Mouse (Mus musculus) urinary bladder, postnatal 0 days (tissue): ENCODE results near the gene Ubtd2. TPM values are rescaled to one million over a fixed set of nuclear protein-coding genes. Genes with fewer than 3 reads are reported as not detected.

Source experiments
- polyA plus RNA-seq: library from polyadenylated mRNA; unstranded; fragments of >200 nt; fragmentation: Nextera tagmentation; extraction: Ambion mirVana; gene quantifications from 2 replicates; pipeline ENCODE4 v1.2.1, GENCODE M21; 2015

Gene Ubtd2
- polyA plus RNA-seq, result 27.4 and 33.6 TPM in 2 replicates

DNA sequence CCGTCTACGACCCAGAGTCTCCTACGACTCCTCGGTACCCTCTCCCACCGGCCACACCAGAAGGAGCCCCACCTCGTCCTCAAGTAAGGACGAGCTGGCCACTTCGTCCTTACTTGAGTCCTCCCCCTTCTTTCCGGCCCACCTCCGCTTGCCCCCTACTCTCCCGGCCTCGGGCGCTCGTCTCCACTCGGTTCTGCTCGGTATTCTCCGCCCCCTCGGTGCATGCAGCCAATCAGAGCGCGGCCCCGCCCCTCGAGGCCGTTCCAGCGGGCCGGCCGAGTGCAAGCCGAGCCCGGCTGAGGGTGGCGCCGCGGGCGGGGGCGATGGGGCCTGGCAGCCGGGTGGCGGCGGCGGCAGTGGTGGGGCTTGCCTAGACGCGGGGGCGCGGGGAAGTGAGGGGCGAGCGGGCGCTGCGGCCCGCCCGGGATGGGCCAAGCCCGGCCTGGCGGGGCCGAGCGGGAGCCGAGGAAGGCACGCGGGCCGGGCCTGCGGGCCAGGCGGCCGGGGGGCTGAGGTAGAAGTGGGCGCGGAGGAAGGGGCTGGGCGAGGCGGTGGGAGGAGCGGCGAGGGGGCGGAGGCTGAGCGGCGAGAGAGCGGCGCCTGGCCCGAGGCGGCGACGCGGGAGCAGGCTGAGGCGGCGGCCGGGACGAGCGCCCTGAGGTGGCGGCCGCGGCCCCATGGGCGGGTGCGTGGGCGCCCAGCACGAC is at the start of gene Ubtd2:
Gene Ubtd2 (plus strand): TSS at position 571 of the 707 bp plus-strand sequence.

DNA sequence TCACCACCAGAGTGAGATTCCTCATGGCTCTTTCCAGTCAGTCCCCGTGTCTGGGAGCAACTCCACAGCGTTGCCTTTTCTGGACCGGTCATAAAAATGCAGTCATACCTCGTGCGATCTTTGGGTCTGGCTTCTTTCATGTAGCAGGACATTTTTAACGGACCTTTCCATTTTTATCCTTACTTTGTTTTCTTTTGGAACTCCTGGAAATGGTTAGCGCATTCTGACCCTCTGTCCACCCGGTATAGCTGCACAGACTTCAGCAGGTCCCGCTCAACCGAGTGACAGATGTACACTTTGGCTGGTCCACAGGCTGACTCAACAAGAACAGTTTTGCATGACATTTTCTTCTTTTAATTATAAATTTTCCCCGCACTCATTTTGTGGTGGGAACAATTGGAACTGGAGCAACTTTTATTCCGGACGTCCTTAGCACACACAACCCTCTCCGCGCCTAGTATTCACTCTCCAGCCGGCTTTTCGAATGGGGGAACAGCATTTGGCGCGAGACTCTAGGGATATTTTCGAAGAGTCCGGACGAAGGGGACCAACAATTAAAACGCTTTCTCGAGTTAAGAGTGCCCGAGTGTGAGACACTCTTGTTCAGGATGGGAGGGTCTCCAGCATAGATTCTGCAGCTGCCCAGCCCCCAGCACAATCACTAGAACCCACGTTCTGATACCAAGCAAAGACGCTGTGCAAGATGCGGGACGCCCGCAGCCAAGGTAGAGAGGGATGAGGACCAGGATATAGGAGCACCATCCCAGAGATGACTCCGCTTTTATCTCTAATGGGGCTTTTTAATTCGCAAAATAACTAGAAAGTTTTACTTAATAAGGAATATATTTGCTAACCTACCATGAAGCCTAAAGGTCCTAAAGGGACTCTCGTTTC is 76.9 kb downstream of the Ubtd2 start, which contains the start of gene Efcab9:
Gene Efcab9 (minus strand): TSS at position 211 of the 894 bp plus-strand sequence.

DNA sequence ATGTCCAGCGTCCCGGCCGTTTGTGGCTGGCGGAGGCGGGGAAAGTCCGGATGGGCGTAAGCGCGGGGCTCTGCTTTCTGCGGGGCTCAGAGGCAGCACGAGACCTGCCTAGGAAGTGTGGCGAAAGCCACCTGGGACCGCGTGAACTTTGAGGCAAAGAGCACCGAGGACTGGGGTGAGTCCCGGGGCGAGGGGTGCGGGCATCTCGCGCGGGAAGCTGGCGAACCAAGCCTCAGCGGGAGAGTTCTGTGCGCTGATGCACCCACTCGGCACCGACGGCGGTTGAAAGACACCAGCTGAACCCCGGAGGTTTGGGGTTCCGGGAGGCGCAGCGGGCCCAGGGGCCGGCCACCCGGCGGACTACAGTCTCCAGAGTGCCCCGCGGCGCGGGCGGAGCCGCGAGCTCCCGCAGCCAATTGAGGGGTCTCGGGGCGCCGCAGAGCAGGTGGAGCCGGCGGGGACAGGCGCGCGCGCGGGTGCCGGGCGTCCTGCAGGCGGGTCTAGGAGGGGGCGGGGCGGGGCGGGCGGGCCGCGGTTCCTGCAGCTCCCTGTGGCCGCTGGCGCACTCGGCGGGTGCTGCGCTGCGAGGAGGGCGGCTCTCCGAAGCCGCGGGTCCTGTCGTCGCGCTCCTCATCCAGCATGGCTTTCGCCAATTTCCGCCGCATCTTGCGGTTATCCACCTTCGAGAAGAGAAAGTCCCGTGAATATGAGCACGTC is 77.8 kb downstream of the Ubtd2 start, which contains the start of gene Stk10:
Gene Stk10 (plus strand): TSS at position 541 of the 717 bp plus-strand sequence.

Other genes starting within 250 kb of the Ubtd2 start
- gene Snrnp25, start 250.0 kb upstream of the Ubtd2 start, polyA plus RNA-seq, result 28.1 and 28.8 TPM in 2 replicates
- gene Rhbdf1, start 233.1 kb upstream of the Ubtd2 start, polyA plus RNA-seq, result 63.6 and 70.8 TPM in 2 replicates
- gene Mpg, start 228.9 kb upstream of the Ubtd2 start, polyA plus RNA-seq, result 20.0 and 25.8 TPM in 2 replicates
- gene Nprl3, start 187.7 kb upstream of the Ubtd2 start, polyA plus RNA-seq, result 28.2 and 30.8 TPM in 2 replicates
- gene Hba-x, start 179.0 kb upstream of the Ubtd2 start, polyA plus RNA-seq, result 0.87 and 2.7 TPM in 2 replicates
- 4,399 and 13,070 TPM in 2 replicates for gene Hba-a1, start 171.9 kb upstream of the Ubtd2 start, polyA plus RNA-seq
- 0.58 and 1.7 TPM in 2 replicates for gene Hbq1b, start 168.4 kb upstream of the Ubtd2 start, polyA plus RNA-seq
- gene Hba-a2, start 158.9 kb upstream of the Ubtd2 start, polyA plus RNA-seq, result 10,427 and 30,164 TPM in 2 replicates
- gene Hbq1a, start 155.3 kb upstream of the Ubtd2 start, polyA plus RNA-seq, result 1.2 TPM in 1 of 2 replicates, not detected in the other
- gene Sh3pxd2b, start 107.5 kb upstream of the Ubtd2 start, polyA plus RNA-seq, result 6.8 and 7.2 TPM in 2 replicates
- gene Efcab9, start 76.7 kb downstream of the Ubtd2 start, polyA plus RNA-seq, result 0.98 and 1.1 TPM in 2 replicates
- gene Stk10, start 77.9 kb downstream of the Ubtd2 start, polyA plus RNA-seq, result 2.5 and 3.8 TPM in 2 replicates
- 45.3 and 54.1 TPM in 2 replicates for gene Fbxw11, start 187.4 kb downstream of the Ubtd2 start, polyA plus RNA-seq